Mouse (Mus musculus) small intestine, adult 2 months (tissue): Measurements from ENCODE around the gene Aph1b.

ENCODE experiments used
- CTCF ChIP-seq: fragments of 200-500 bp; IDR thresholded peaks from 2 replicates; pipeline ENCODE4 v1.5.1; 2012; ENCODE audit warnings: low read depth, mild to moderate bottlenecking, control low read depth, inconsistent platforms, low read length, moderate library complexity, mixed read lengths; ENCODE audit not compliant: insufficient replicate concordance, insufficient read length; ENCODE audit errors: extremely low read depth
- POLR2A ChIP-seq: fragments of 200-500 bp; IDR thresholded peaks from 2 replicates; pipeline ENCODE4 v1.6.1; 2012; ENCODE audit warnings: low read depth, mild to moderate bottlenecking, control low read depth, inconsistent platforms, low read length, moderate library complexity

DNA sequence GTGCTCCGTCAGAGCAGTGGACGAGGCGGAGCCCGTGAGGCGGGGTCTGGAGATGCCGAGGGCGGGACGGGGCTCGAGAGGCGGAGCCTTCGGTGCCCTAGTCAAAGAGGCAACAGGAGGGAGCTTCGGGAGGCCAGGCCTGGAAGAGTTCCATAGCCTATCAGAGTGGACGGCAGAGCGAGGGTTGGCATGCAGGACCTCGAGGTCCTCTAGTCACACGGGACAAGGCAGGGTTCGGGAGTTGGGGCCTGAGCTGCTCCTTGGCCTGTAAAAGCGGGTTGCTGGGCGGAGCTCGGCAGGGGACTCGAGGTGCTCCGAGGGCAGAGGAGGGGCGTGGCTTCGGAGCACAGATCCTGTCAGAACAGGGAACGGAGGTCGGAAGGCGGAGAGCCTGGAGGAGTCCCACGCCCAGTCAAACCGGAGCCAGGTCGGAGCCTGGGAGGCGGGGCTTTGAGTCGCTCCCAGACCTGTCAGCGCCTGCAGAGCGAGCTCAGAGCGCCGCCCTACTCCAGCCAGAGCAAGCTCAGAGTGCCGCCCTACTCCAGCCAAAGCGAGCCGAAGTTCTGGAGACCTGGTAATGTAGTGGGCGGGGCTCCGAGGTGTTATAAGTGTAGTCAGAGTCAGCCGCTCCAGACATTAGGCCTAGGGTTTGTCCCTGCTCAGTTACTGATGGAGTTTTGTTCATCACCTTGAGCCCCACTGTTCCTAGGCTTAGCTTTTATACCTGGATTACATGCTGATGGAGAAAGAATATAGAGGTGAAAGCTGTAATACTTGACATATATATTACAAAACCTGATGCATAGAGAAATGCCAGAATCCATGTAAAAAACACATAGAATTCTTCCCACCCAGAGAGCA lies at the start of gene Aph1b:
- no peak for TF ChIP-seq CTCF
- TF ChIP-seq POLR2A: 0 out of 2 replicates have a peak, but pooled peaks have one; percentile 34
